ENCODE assay signal across 15 mouse cellular contexts in genomic region chr9:65547844-65548243, GRCm38 (mm10). TPM values are rescaled to one million over a fixed set of nuclear protein-coding genes. Genes with fewer than 3 reads are reported as not detected.
DNase-seq lines count a peak whose midpoint lies in the region; ATAC-seq lines count a peak whose summit lies in the region.
"Had no signal": no experiment of that assay in that cellular context is flagged by ENCODE, and none has a peak within 500 bp of the region (broad histone marks: within the 10 kb centered on the region; RNA-seq: fewer than 3 reads in every experiment).

No protein-coding gene starts in this region.

- peak overlapping the region; percentile 50 for H3K27ac ChIP-seq in heart, embryonic 10.5 days
- H3K27ac ChIP-seq in midbrain, embryonic 10.5 days (replicated peaks), result peak overlapping the region; percentile 49; the same call in 1 of the 2 replicates
- H3K27ac ChIP-seq in midbrain, embryonic 13.5 days, result no peak overlapping the region
- 0 out of 2 replicates have a peak overlapping the region, but pooled peaks have one; percentile 17 for H3K27ac ChIP-seq in embryonic facial prominence, embryonic 15.5 days (replicated peaks)
- H3K27ac ChIP-seq in neural tube, embryonic 13.5 days (replicated peaks), result peak overlapping the region; percentile 23
- H3K27ac ChIP-seq: midbrain, embryonic 15.5 days had no signal

- no peaks in the 10 kb centered on the region for H3K27me3 ChIP-seq in heart, embryonic 10.5 days (ENCODE audit: insufficient read depth, poor library complexity, severe bottlenecking)
- no peaks in the 10 kb centered on the region for H3K27me3 ChIP-seq in midbrain, embryonic 10.5 days (ENCODE audit: low read depth, poor library complexity, severe bottlenecking)
- H3K27me3 ChIP-seq in midbrain, embryonic 13.5 days, result no peaks in the 10 kb centered on the region
- H3K27me3 ChIP-seq in embryonic facial prominence, embryonic 15.5 days, result no peaks in the 10 kb centered on the region
- H3K27me3 ChIP-seq in neural tube, embryonic 13.5 days, result no peaks in the 10 kb centered on the region
- H3K27me3 ChIP-seq: midbrain, embryonic 15.5 days had no signal

- no peak for ATAC-seq in midbrain, embryonic 13.5 days
- ATAC-seq in embryonic facial prominence, embryonic 15.5 days (ENCODE audit: insufficient number of reproducible peaks, low FRiP score, low TSS enrichment, low read depth), result no peak
- no peak for ATAC-seq in neural tube, embryonic 13.5 days (ENCODE audit: low read depth)
- ATAC-seq in frontal cortex, adult (ENCODE audit: low TSS enrichment), result no peak
- ATAC-seq: midbrain, embryonic 15.5 days had no signal

- H3K9ac ChIP-seq in midbrain, embryonic 13.5 days (replicated peaks), result no peak overlapping the region
- H3K9ac ChIP-seq in embryonic facial prominence, embryonic 15.5 days, result no peak overlapping the region
- 0 out of 2 replicates have a peak overlapping the region, but pooled peaks have one; percentile 13 for H3K9ac ChIP-seq in neural tube, embryonic 13.5 days
- H3K9ac ChIP-seq: midbrain, embryonic 15.5 days had no signal

- H3K4me1 ChIP-seq in heart, embryonic 10.5 days, result peaks cover 62% of the 10 kb centered on the region
- peaks cover 53% of the 10 kb centered on the region for H3K4me1 ChIP-seq in midbrain, embryonic 10.5 days
- peaks cover 25% of the 10 kb centered on the region for H3K4me1 ChIP-seq in midbrain, embryonic 13.5 days (replicated peaks)
- peaks cover 54% of the 10 kb centered on the region for H3K4me1 ChIP-seq in embryonic facial prominence, embryonic 15.5 days
- peaks cover 49% of the 10 kb centered on the region for H3K4me1 ChIP-seq in neural tube, embryonic 13.5 days (replicated peaks)
- H3K4me1 ChIP-seq: midbrain, embryonic 15.5 days had no signal

- H3K4me3 ChIP-seq in heart, embryonic 10.5 days, result no peak overlapping the region
- no peak overlapping the region for H3K4me3 ChIP-seq in midbrain, embryonic 10.5 days
- H3K4me3 ChIP-seq in midbrain, embryonic 13.5 days (replicated peaks), result no peak overlapping the region
- no peak overlapping the region for H3K4me3 ChIP-seq in embryonic facial prominence, embryonic 15.5 days (replicated peaks)
- H3K4me3 ChIP-seq in neural tube, embryonic 13.5 days, result no peak overlapping the region
- H3K4me3 ChIP-seq: midbrain, embryonic 15.5 days had no signal

- H3K9me3 ChIP-seq in heart, embryonic 10.5 days, result no peaks in the 10 kb centered on the region
- no peaks in the 10 kb centered on the region for H3K9me3 ChIP-seq in midbrain, embryonic 10.5 days (replicated peaks)
- H3K9me3 ChIP-seq in midbrain, embryonic 13.5 days, result no peaks in the 10 kb centered on the region
- H3K9me3 ChIP-seq in embryonic facial prominence, embryonic 15.5 days (replicated peaks), result no peaks in the 10 kb centered on the region
- no peaks in the 10 kb centered on the region for H3K9me3 ChIP-seq in neural tube, embryonic 13.5 days
- H3K9me3 ChIP-seq: midbrain, embryonic 15.5 days had no signal

- H3K36me3 ChIP-seq in heart, embryonic 10.5 days, result no peaks in the 10 kb centered on the region
- peaks cover 8% of the 10 kb centered on the region; the same call in 1 of the 2 replicates for H3K36me3 ChIP-seq in midbrain, embryonic 10.5 days
- no peaks in the 10 kb centered on the region for H3K36me3 ChIP-seq in midbrain, embryonic 13.5 days
- peaks cover under 1% of the 10 kb centered on the region; the same call in 1 of the 2 replicates for H3K36me3 ChIP-seq in embryonic facial prominence, embryonic 15.5 days
- no peaks in the 10 kb centered on the region for H3K36me3 ChIP-seq in neural tube, embryonic 13.5 days
- H3K36me3 ChIP-seq: midbrain, embryonic 15.5 days had no signal

- 74% methylated on average over 4 of the region's 4 CpGs for WGBS in heart, embryonic 10.5 days
- WGBS in midbrain, embryonic 10.5 days, result 82% methylated on average over 4 of the region's 4 CpGs
- 68% methylated on average over 4 of the region's 4 CpGs for WGBS in midbrain, embryonic 13.5 days
- 44% methylated on average over 4 of the region's 4 CpGs for WGBS in embryonic facial prominence, embryonic 15.5 days
- 54% methylated on average over 4 of the region's 4 CpGs for WGBS in neural tube, embryonic 13.5 days

- DNase-seq in heart, embryonic 10.5 days (ENCODE audit: low spot score), result peak; percentile 71
- no peak for DNase-seq in heart, adult 18-20 months
- DNase-seq in midbrain, embryonic 10.5 days (ENCODE audit: low spot score), result no peak
- DNase-seq in right cerebral cortex, adult 18-20 months, result no peak
- DNase-seq: kidney, adult 8-10 months; thymus, adult 2 months had no signal

- H3K4me2 ChIP-seq in midbrain, embryonic 13.5 days (replicated peaks), result no peak overlapping the region
- no peak overlapping the region for H3K4me2 ChIP-seq in embryonic facial prominence, embryonic 15.5 days (replicated peaks)
- H3K4me2 ChIP-seq in neural tube, embryonic 13.5 days, result no peak overlapping the region
- H3K4me2 ChIP-seq: midbrain, embryonic 15.5 days had no signal

RNA-seq across cellular contexts. Expression of gene Ankdd1a, which starts 27.9 kb away (rescaled TPM):
- not detected in 2 replicates for polyA plus RNA-seq in heart, embryonic 10.5 days (2016; fragmentation: Nextera tagmentation; extraction: Ambion mirVana)
- total RNA-seq in heart, adult 18-20 months (2021), result not detected
- polyA plus RNA-seq in midbrain, embryonic 10.5 days (2016; fragmentation: Nextera tagmentation; extraction: Ambion mirVana), result 0.10 TPM in 1 of 2 replicates, not detected in the other
- 0.63 and 0.72 TPM in 2 replicates for polyA plus RNA-seq in midbrain, embryonic 13.5 days (2015; fragmentation: Nextera tagmentation; extraction: Ambion mirVana)
- polyA plus RNA-seq in embryonic facial prominence, embryonic 15.5 days (2015; fragmentation: Nextera tagmentation; extraction: Ambion mirVana), result 0.32 and 0.51 TPM in 2 replicates
- 0.59 and 0.60 TPM in 2 replicates for polyA plus RNA-seq in neural tube, embryonic 13.5 days (2015; fragmentation: Nextera tagmentation; extraction: Ambion mirVana)
- total RNA-seq: gastrocnemius, adult 18-20 months; MEL had no signal
- polyA plus RNA-seq: C2C12; heart, embryonic 14.5 days had no signal

RNA-seq across cellular contexts. Expression of gene Plekho2, which starts 32.0 kb away (rescaled TPM):
- 12.8 and 14.2 TPM in 2 replicates for polyA plus RNA-seq in heart, embryonic 10.5 days (2016; fragmentation: Nextera tagmentation; extraction: Ambion mirVana)
- total RNA-seq in heart, adult 18-20 months (2021), result 1 to 10 TPM; 8.8 to 9.3 TPM
- polyA plus RNA-seq in midbrain, embryonic 10.5 days (2016; fragmentation: Nextera tagmentation; extraction: Ambion mirVana), result 13.4 and 13.9 TPM in 2 replicates
- 5.6 and 5.9 TPM in 2 replicates for polyA plus RNA-seq in midbrain, embryonic 13.5 days (2015; fragmentation: Nextera tagmentation; extraction: Ambion mirVana)
- 15.0 and 16.0 TPM in 2 replicates for polyA plus RNA-seq in embryonic facial prominence, embryonic 15.5 days (2015; fragmentation: Nextera tagmentation; extraction: Ambion mirVana)
- 7.6 and 9.5 TPM in 2 replicates for polyA plus RNA-seq in neural tube, embryonic 13.5 days (2015; fragmentation: Nextera tagmentation; extraction: Ambion mirVana)

RNA-seq across cellular contexts. Expression of gene Pif1, which starts 39.1 kb away (rescaled TPM):
- 16.7 and 17.7 TPM in 2 replicates for polyA plus RNA-seq in heart, embryonic 10.5 days (2016; fragmentation: Nextera tagmentation; extraction: Ambion mirVana)
- not detected for total RNA-seq in heart, adult 18-20 months (2021)
- 27.8 and 29.3 TPM in 2 replicates for polyA plus RNA-seq in midbrain, embryonic 10.5 days (2016; fragmentation: Nextera tagmentation; extraction: Ambion mirVana)
- polyA plus RNA-seq in midbrain, embryonic 13.5 days (2015; fragmentation: Nextera tagmentation; extraction: Ambion mirVana), result 8.4 and 9.7 TPM in 2 replicates
- 10.8 and 11.5 TPM in 2 replicates for polyA plus RNA-seq in embryonic facial prominence, embryonic 15.5 days (2015; fragmentation: Nextera tagmentation; extraction: Ambion mirVana)
- 3.1 and 3.2 TPM in 2 replicates for polyA plus RNA-seq in neural tube, embryonic 13.5 days (2015; fragmentation: Nextera tagmentation; extraction: Ambion mirVana)
- total RNA-seq: gastrocnemius, adult 18-20 months had no signal
